Mouse (Mus musculus): ENCODE data around the gene Gtf2ird1. TPM values are rescaled to one million over a fixed set of nuclear protein-coding genes. Genes with fewer than 3 reads are reported as not detected.

Gtf2ird1 gene
- polyA plus RNA-seq, 1 experiment from 2014 or later: 12.9 TPM

DNA sequence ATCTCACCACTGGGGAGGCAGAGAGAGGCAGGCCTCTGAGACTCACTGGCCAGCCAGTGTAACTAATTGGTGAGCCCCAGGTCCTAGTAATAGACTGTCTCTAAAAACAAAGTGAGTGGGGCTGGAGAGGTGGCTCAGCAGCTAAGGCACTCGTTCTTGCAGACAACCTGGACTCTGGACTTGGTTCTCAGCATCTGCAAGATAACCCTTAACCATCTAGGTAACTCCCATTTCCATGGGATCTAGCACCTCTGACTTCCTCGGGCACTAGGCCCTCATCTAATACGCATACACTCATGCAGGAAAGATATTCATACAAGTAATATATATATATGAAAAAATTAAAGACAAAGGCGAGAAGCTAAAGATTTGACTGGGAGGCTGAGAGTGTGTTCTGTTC lies 26.4 kb downstream of the Gtf2ird1 start:
- whole genome bisulfite sequencing (ENCODE audit: insufficient replicate concordance): 69% methylated on average over 4 of the region's 4 CpGs
- no peak for ATAC-seq (ENCODE audit: low read depth)
- Histone ChIP-seq H3K36me3 (no peaks in the 10 kb centered on the region), H3K27ac (no peak overlapping the region), H3K4me3 (replicated peaks) (no peak overlapping the region), H3K27me3 (no peaks in the 10 kb centered on the region), H3K9ac (no peak overlapping the region), H3K9me3 (replicated peaks) (no peaks in the 10 kb centered on the region), H3K4me2 (no peak overlapping the region), H3K4me1 (replicated peaks) (peaks cover 24% of the 10 kb centered on the region)
- no peak for DNase-seq

DNA sequence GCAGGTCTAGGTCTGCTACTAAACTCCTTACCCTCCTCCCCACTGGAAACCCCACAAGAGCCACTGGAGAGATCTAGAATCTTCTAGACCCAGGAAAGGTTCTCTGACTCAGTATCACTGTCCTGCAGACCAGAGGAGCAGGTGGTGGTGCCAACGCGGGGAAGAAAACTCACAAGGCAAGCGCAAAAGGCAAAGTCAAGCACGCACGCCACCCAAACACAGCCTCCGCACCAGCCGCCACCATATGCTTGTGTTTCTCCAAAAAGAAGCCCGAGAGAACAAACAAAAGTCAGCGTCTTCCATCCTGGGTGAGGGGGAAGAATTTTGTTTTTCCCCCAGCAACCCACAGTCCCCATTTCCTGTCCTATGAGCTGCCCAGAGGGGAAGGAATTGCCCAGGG lies 28.9 kb downstream of the Gtf2ird1 start:
- no peaks in the 10 kb centered on the region for H3K27me3 ChIP-seq
- WGBS (ENCODE audit: insufficient replicate concordance): 82% methylated on average over 9 of the region's 9 CpGs
- no peak overlapping the region for H3K4me2 ChIP-seq
- DNase-seq (no peak), ATAC-seq (ENCODE audit: low read depth) (no peak)
- H3K27ac ChIP-seq: no peak overlapping the region
- H3K9me3 ChIP-seq (replicated peaks): no peaks in the 10 kb centered on the region
- H3K36me3 ChIP-seq: no peaks in the 10 kb centered on the region
- no peak overlapping the region for H3K4me3 ChIP-seq (replicated peaks)
- peaks cover 17% of the 10 kb centered on the region for H3K4me1 ChIP-seq (replicated peaks)
- H3K9ac ChIP-seq: no peak overlapping the region

DNA sequence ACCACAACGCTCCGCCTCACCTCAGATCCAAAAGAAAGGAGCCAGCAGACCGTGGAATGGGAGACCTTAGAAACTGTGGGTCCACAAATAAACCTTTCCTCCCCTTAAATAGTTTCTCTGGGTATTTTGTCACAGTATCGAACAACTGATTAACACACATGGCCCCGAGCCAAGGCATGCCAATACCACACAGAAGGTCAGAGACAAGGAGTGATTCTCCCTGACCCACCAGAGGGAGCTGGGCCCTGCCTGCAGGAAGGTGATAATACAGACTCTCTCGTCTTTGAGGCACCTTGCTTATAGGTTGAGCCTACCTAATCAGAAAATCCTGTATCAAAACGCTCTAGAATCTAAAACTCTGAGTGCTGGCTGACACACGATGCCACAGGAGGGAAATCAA lies 30.9 kb downstream of the Gtf2ird1 start:
- Histone ChIP-seq H3K4me1 (replicated peaks) (peaks cover 9% of the 10 kb centered on the region; the same call in 1 of the 2 replicates), H3K4me3 (replicated peaks) (no peak overlapping the region), H3K9ac (no peak overlapping the region), H3K36me3 (no peaks in the 10 kb centered on the region), H3K9me3 (replicated peaks) (no peaks in the 10 kb centered on the region), H3K4me2 (no peak overlapping the region), H3K27me3 (no peaks in the 10 kb centered on the region), H3K27ac (no peak overlapping the region)
- WGBS (ENCODE audit: insufficient replicate concordance): 66% methylated on average over 8 of the region's 8 CpGs
- DNase-seq (no peak), ATAC-seq (ENCODE audit: low read depth) (no peak)

DNA sequence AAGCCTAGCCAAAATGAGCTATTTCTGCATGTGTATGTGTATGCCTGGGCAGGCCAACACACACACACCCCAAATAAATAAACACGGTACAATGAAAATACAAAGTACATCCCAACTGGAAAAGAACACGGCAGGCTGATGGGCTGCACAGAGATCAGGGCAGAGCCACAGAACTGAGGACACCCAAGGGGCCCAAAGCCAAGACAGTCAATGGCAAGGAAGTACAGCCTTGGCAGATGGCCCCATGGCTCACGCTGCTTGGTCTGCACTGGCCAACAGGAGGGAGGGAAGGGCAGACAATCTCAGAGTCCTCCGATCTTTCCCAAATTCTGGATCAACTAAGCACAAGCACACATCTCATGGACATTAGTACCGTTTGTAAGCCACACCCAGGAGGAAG lies 32.6 kb downstream of the Gtf2ird1 start:
- WGBS (ENCODE audit: insufficient replicate concordance): 77% methylated on average over 5 of the region's 5 CpGs
- no peak for DNase-seq

DNA sequence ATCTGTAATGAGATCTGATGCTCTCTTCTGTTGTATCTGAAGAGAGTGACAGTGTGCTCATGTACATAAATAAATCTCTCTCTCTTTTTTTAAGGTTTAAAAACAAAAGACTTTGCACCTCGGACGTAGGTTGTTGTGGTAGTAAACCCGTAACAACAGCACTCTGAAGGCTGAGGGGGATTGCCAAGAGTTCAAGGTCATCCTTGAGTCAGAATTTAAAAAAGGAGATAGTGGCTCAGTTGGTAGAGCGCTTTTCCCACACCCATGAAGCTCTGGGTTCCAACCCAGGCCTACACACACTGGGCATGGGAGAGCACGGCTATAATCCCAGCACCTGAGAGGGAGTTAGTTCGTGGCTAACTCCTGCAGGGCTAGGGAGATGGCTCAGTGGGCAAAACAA lies 33.1 kb downstream of the Gtf2ird1 start:
- DNase-seq (no peak), ATAC-seq (ENCODE audit: low read depth) (no peak)
- H3K4me3 ChIP-seq (replicated peaks): no peak overlapping the region
- no peak overlapping the region for H3K27ac ChIP-seq
- H3K4me1 ChIP-seq (replicated peaks): peaks cover 9% of the 10 kb centered on the region
- no peaks in the 10 kb centered on the region for H3K27me3 ChIP-seq
- no peak overlapping the region for H3K4me2 ChIP-seq
- H3K9me3 ChIP-seq (replicated peaks): no peaks in the 10 kb centered on the region
- no peak overlapping the region for H3K9ac ChIP-seq
- H3K36me3 ChIP-seq: no peaks in the 10 kb centered on the region
- 79% methylated on average over 6 of the region's 6 CpGs for WGBS (ENCODE audit: insufficient replicate concordance)

More for the DNA sequence above, 32.6 kb downstream of the Gtf2ird1 start:
- H3K27ac ChIP-seq: no peak overlapping the region
- H3K4me2 ChIP-seq: no peak overlapping the region
- ATAC-seq (ENCODE audit: low read depth): no peak
- H3K27me3 ChIP-seq: no peaks in the 10 kb centered on the region
- peaks cover 4% of the 10 kb centered on the region for H3K4me1 ChIP-seq (replicated peaks)
- no peak overlapping the region for H3K4me3 ChIP-seq (replicated peaks)
- H3K9ac ChIP-seq: no peak overlapping the region
- no peaks in the 10 kb centered on the region for H3K36me3 ChIP-seq
- H3K9me3 ChIP-seq (replicated peaks): no peaks in the 10 kb centered on the region

DNA sequence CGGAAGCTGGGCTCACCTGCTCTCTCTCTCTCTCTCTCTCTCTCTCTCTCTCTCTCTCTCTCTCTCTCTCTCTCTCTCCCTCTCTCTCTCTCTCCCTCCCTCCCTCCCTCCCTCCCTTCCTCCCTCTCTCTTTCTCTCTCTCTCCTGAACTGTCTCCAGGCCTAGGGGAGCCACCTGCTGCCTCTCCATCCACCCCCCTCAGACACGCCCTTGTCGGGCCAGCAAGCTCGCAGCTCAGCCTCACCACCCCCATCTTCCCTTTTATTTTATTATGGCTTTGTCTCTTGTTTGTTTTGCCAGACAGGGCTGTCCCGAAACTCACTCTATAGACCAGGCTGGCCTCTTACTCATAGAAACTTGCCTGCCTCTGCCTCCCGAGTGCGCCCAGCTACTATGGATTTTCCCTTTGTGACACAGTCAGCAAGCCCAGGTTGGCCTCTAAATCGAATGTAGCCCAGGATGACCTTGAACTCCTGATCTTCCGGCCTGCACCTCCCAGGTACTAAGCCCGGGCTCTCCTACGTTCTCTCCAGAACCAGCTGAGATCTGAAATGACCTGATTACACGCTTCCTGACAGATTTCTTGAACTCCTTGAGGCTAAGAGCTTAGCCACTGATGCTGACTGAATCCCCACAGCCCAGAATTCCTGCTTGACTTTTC lies 34.1 kb downstream of the Gtf2ird1 start:
- Histone ChIP-seq H3K9ac (no peak overlapping the region), H3K36me3 (peaks cover 3% of the 10 kb centered on the region), H3K4me2 (no peak overlapping the region), H3K4me1 (replicated peaks) (peaks cover 10% of the 10 kb centered on the region), H3K4me3 (replicated peaks) (no peak overlapping the region), H3K9me3 (replicated peaks) (no peaks in the 10 kb centered on the region), H3K27ac (no peak overlapping the region), H3K27me3 (no peaks in the 10 kb centered on the region)
- 76% methylated on average over 12 of the region's 12 CpGs for WGBS (ENCODE audit: insufficient replicate concordance)
- no peak for ATAC-seq (ENCODE audit: low read depth)
- DNase-seq: no peak

DNA sequence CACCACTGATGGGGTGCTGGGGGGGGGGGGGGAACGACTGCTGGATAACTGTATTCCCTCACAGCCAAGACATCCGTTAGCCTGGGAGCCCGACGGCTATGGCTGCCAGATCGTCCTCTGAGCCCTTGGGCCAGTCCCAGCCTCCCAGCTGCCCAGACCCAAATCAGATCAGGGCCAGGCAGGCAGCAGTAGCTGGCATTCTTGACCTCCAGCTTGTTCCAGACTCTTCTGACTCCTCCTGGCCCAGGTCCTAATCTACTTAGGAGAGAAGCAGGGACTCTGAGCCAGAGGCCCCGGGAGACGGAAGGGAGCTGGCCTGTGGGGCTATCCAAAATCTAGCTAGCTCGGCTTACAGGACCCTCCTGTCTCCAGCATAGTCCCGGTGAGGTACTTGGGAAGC lies 35.5 kb downstream of the Gtf2ird1 start:
- Histone ChIP-seq H3K9me3 (replicated peaks) (no peaks in the 10 kb centered on the region), H3K36me3 (peaks cover 16% of the 10 kb centered on the region), H3K9ac (no peak overlapping the region), H3K4me2 (no peak overlapping the region), H3K4me3 (replicated peaks) (no peak overlapping the region), H3K27ac (no peak overlapping the region), H3K27me3 (no peaks in the 10 kb centered on the region), H3K4me1 (replicated peaks) (peaks cover 10% of the 10 kb centered on the region)
- 75% methylated on average over 9 of the region's 9 CpGs for WGBS (ENCODE audit: insufficient replicate concordance)
- ATAC-seq (ENCODE audit: low read depth): no peak
- no peak for DNase-seq

DNA sequence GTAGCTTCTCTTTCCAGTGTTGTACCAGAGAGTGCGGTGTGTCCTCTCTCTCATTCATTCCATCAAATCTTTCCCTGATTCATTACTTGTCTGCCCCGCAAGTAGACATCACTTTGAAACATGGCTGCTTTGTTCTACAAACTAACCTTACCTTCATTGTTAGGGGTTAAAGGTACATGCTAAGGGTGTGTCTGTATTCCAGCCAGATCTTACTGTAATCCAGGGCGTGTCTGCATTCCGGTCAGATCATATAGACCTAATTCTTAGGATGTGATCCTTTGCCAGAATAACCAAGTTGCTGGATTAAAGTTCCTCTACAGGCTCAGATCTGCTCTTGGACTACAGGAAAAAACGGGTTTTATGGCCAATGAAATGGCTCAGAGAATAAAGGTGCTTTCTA lies 36.8 kb downstream of the Gtf2ird1 start:
- no peak for ATAC-seq (ENCODE audit: low read depth)
- no peak for DNase-seq
- 80% methylated on average over 5 of the region's 5 CpGs for WGBS (ENCODE audit: insufficient replicate concordance)
- no peak overlapping the region for H3K4me3 ChIP-seq (replicated peaks)
- H3K27me3 ChIP-seq: no peaks in the 10 kb centered on the region
- H3K4me2 ChIP-seq: no peak overlapping the region
- H3K36me3 ChIP-seq: peaks cover 26% of the 10 kb centered on the region
- no peaks in the 10 kb centered on the region for H3K9me3 ChIP-seq (replicated peaks)
- no peak overlapping the region for H3K9ac ChIP-seq
- H3K27ac ChIP-seq: no peak overlapping the region
- H3K4me1 ChIP-seq (replicated peaks): peaks cover 6% of the 10 kb centered on the region; the same call in 1 of the 2 replicates

DNA sequence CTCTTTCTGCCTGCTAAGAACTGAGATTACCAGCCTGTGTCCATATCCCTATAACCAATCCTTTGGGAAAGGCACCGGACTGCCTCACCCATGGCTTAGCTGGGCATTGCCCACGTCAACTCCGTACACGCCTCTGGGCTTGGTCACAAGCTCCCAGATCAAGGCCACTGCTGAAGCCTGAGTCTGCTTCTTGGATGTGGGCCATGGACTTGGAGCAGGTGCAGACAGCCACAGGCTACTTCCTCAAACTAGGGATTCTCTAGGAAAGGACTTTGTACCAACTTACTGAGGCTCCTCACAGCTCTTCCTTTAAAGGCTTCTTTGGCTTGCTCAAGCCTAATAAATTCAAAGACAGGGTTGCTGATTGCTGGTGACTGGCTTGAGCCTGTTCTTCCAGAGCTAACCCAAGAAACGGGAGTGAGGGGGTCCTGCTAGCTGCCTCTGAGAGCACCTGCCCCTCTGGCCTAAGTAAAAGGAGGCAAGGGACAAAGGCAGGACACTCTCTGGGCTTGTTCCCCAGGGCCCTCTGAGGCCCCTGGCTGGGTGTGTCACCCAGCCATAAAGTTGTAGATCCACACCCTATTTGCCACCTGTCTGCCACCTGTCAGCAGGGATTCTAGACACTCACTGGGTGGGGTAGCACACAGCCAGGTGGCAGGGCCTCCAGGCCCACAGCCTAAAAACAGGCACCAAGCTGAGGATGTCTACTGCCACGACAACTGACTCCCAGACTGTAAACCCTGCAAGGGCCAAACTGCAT lies 38.0 kb downstream of the Gtf2ird1 start:
- no peak overlapping the region for H3K4me3 ChIP-seq (replicated peaks)
- no peak overlapping the region for H3K27ac ChIP-seq
- no peak overlapping the region for H3K9ac ChIP-seq
- peaks cover 6% of the 10 kb centered on the region; the same call in 1 of the 2 replicates for H3K4me1 ChIP-seq (replicated peaks)
- DNase-seq (no peak), ATAC-seq (ENCODE audit: low read depth) (no peak)
- 86% methylated on average over 6 of the region's 6 CpGs for WGBS (ENCODE audit: insufficient replicate concordance)
- H3K36me3 ChIP-seq: peaks cover 36% of the 10 kb centered on the region
- no peaks in the 10 kb centered on the region for H3K27me3 ChIP-seq
- H3K4me2 ChIP-seq: no peak overlapping the region
- H3K9me3 ChIP-seq (replicated peaks): no peaks in the 10 kb centered on the region

DNA sequence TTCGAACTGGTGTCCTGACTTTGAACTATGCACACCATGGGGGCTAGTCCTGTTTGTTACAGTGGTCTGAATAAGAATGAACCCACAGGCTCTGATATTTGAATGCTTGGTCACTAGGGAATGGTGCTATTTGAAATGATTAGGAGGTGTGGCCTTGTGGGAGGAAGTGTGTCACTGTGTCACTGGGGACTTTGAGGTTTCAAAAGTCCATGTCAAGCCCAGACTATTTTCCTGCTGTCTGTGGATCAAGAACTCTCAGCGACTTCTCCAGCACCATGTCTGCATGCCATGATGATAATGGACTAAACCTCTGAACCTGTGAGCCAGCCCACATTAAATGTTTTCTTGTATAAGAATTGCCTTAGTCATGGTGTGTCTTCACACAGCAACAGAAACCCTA lies 44.2 kb downstream of the Gtf2ird1 start:
- ATAC-seq (ENCODE audit: low read depth) (no peak), DNase-seq (no peak)
- no peak overlapping the region for H3K9ac ChIP-seq
- peaks cover 75% of the 10 kb centered on the region for H3K36me3 ChIP-seq
- no peak overlapping the region for H3K4me2 ChIP-seq
- no peaks in the 10 kb centered on the region for H3K27me3 ChIP-seq
- H3K9me3 ChIP-seq (replicated peaks): no peaks in the 10 kb centered on the region
- H3K27ac ChIP-seq: no peak overlapping the region
- H3K4me3 ChIP-seq (replicated peaks): no peak overlapping the region
- H3K4me1 ChIP-seq (replicated peaks): peaks cover 20% of the 10 kb centered on the region
- WGBS (ENCODE audit: insufficient replicate concordance): 61% methylated on average over 2 of the region's 2 CpGs

DNA sequence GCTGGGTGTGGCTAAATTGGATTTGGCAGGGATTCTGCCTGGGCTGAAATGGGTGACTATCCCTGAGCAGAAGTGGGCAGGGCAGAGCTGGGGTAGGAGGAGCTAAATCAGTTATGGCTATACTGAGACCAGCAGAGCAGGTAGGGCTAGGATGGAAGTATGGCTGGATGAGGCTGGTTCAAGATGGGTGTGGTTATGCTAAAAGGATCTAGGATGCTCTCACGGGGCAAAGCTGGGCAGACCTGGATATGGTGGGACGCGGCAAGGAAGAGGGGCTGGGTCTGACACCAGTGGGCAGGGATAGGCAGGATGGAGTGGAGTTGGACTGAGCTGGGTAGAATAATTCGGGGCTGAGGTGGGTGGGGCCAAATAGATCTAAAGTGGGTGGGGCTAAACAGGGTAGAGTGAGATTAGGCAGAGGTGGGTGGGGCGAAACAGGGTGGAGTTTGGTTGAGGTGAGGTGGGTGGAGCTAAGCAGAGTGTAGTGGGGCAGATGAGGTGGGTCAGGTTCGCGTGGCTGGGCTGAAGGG lies 46.1 kb downstream of the Gtf2ird1 start:
- DNase-seq (peak; percentile 36), ATAC-seq (ENCODE audit: low read depth) (peak; percentile 66)
- H3K27me3 ChIP-seq: no peaks in the 10 kb centered on the region
- H3K4me2 ChIP-seq: no peak overlapping the region
- 75% methylated on average over 7 of the region's 7 CpGs for WGBS (ENCODE audit: insufficient replicate concordance)
- peaks cover 20% of the 10 kb centered on the region for H3K4me1 ChIP-seq (replicated peaks)
- no peak overlapping the region for H3K9ac ChIP-seq
- no peak overlapping the region for H3K4me3 ChIP-seq (replicated peaks)
- no peaks in the 10 kb centered on the region for H3K9me3 ChIP-seq (replicated peaks)
- no peak overlapping the region for H3K27ac ChIP-seq
- H3K36me3 ChIP-seq: peaks cover 77% of the 10 kb centered on the region
